Mouse (Mus musculus) layer of hippocampus, adult 11-12 months (tissue): ENCODE measurements around the gene Pola2.

ENCODE experiments used
- DNase-seq: peaks from one replicate; pipeline ENCODE4 v3.0.0; 2022; ENCODE audit warnings: low spot score

Pola2 gene

GRCm38 (mm10) chr19:5963883-5964562 is at the start of gene Pola2:
TSS of gene Pola2 (minus strand) at chr19:5964202.
- DNase-seq = peak; percentile 84

GRCm38 (mm10) chr19:6013691-6014090 is 49.7 kb upstream of the Pola2 start:
- no peak for DNase-seq

- DNase-seq = no peak
These were observed 45.1 kb upstream of the Pola2 start for GRCm38 (mm10) chr19:6009137-6009536.

- no peak for DNase-seq
These were observed 43.0 kb upstream of the Pola2 start for GRCm38 (mm10) chr19:6007013-6007412.

- DNase-seq = no peak
These were observed 41.5 kb upstream of the Pola2 start for GRCm38 (mm10) chr19:6005541-6005940.

- no peak for DNase-seq
These were observed 36.0 kb upstream of the Pola2 start for GRCm38 (mm10) chr19:5999969-6000368.

DNA sequence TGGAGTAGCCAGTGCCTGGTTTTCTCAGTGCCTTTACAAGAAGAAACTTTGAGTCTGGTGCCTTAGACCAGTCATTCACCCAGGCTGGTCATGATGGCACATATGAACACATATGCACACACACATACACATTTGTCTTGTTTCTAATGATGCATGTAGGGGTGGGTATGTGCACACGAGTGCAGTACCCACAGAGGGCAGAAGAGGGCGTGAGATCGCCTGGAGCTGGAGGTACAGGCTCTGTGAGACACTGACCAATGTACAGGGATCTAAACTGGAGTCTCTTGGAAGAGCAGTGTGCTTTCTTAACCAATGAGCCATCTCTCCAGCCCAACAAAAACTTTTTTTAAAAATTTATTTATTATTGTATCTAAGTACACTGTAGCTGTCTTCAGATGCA is 34.2 kb upstream of the Pola2 start:
- no peak for DNase-seq

- DNase-seq = no peak
These were observed 30.7 kb upstream of the Pola2 start for GRCm38 (mm10) chr19:5994711-5995110.

DNA sequence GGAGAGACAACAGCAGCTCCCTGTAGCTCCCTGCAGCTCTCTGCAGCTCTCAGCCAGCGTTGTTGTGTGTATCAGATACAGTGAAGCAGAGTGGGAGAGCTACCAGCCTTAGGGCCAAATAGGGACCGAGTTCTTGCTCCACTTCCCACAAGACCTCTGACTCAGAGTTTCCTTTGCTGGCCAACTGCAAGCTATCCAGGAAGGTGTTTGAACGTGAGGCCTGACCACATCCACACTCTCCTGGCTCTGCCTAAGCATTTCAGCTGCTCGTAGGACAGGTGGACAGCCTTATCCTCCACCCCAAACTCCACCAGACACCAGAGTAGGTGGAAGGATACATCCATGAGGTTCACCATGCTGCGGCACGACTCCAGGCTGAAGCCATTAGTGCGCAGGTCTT is 28.0 kb upstream of the Pola2 start:
- DNase-seq = no peak

DNA sequence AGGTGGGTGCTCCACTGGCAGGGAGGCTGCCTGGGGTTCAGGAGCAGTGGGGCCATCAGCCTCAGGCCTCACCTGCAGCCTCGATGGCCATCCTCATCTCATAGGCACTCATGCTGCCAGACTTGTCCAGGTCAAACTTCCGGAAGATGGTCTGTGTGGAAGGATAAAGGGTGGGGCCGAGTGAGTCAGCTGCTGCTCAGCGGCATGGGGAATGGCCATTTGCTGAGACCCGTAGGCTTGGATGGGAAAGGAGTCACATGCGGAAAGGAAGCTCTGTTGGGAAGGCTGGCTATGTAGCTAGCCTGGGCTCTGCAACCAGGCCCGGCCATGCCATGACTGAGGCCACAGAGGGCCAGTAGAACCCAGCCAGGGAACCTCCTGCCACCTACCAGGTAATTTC is 27.5 kb upstream of the Pola2 start:
- no peak for DNase-seq

GRCm38 (mm10) chr19:5990921-5991320 is 26.9 kb upstream of the Pola2 start:
- DNase-seq = no peak

- no peak for DNase-seq
These were observed 26.0 kb upstream of the Pola2 start for GRCm38 (mm10) chr19:5990033-5990432.

DNA sequence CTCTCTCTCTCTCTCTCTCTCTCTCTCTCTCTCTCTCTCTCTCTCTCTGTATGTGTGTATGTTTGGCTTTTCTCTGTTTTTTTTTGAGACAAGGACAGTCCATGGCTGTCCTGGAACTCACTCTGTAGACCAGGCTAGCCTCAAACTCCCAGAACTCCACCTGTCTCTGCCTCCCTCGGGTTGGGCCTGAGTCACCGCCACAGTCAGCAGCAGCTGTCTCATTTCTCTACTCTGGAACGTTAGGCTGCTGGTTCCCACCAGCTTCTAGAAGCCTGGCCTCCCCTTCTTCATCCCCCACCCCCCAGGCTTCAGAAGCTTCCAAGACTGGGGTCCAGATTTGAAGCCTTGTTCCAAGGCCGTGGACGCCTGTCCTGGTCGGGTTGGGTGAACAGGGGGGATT is 25.6 kb upstream of the Pola2 start:
- no peak for DNase-seq

GRCm38 (mm10) chr19:5988815-5989452 is 24.9 kb upstream of the Pola2 start:
- DNase-seq = peak; percentile 72

DNA sequence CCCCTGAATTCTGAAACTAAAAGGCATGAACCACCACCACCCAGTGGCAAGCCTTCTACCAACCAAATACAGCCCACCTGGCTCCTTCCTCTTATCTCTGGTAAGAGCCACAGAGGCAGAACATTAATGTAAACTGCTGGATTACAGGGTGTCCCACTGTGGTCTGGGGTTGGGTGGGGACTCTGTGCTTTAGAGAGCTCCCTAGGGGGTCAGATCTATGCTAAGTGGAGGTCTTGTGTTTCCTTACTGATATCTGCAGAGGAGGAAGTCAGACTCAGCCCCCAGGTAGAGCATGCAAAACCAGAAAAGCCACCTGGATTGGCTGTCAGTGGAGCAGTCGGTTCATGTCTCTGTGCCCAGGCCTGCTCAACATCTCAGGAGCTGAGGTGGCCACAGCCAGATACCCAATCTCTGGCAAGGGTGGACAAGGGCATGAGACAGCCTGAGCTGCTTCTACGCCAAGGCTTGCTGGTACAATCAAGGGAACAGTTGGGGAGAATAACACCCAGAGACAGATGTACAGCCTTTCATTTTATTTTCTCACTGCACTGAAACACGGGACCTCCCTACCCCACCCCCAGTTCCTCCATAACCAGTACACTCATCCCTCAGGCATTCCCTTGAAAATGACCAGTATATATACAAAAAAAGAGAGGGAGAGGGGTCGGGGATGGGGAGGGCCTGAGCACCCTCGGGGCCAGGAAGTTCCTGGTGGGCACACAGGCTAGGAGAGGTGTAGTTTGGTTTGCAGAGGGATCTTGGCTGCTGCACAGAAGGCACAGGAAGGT is 24.2 kb upstream of the Pola2 start:
- no peak for DNase-seq

DNA sequence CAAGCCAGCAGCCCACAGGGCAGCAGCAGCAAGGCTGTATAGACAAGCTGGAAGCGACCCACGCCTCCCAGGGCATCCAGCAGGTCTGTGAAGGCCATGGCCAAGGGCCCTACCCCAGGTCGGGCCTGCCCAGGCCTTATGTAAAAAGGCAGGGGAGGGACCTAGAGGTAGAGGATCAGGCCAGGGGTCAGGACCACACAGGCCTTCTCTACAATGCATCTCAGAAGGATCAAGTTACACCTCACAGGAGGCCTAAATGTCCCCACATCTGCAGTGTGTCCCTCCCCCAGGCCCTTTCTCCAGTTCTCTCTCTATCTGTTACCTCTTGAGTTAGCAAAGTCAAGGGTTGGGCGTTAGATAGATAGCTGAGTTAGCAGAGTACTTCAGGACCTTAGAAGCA is 22.0 kb upstream of the Pola2 start, which contains the start of gene Slc22a20:
Slc22a20 (minus strand) TSS at position 101 of the 400 bp plus-strand sequence.
- DNase-seq = no peak

DNA sequence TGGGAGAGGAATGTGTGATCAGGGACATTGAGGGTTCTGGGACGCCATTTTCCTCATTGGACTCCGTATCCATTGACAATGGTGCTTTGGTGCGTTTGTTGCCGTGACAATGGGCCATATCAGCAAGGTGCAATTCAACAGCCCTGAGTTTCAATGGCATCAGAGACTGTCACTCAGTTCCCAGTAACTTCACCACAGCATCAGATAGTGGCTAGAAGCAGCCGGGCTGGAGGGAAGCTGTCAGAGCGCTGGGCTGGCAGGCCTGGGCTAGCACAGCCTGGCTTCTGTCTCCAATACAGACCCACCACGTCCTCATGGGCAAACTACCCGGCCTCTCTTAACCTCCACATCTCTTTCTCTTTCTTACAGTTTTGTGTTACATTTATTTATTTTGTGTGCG is 16.5 kb upstream of the Pola2 start:
- no peak for DNase-seq

DNA sequence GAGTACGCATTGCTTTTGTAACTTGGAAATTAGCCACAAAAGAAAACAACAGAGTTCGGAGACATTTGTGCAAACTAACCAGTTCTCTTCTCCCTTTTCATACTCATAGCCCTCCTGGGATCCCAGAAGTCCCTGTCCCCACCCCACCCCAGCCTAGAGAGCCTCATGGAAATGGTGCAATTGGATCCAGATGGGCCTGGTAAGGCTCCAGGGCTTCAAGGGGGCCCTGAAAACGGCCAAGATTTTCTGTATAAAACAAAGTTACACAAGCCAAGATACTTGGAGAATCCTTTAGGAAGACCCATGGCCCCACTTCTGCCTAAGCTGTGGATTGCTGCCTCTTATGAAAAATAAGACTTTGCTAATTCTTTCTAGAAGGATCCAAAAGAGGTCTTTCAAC is 13.7 kb upstream of the Pola2 start:
- DNase-seq = no peak

- peak; percentile 37 for DNase-seq
These were observed 11.7 kb upstream of the Pola2 start for GRCm38 (mm10) chr19:5975676-5976075.

- no peak for DNase-seq
These were observed 11.1 kb upstream of the Pola2 start for GRCm38 (mm10) chr19:5975112-5975511.

- no peak for DNase-seq
These were observed 3.7 kb upstream of the Pola2 start for GRCm38 (mm10) chr19:5967664-5968063.

DNA sequence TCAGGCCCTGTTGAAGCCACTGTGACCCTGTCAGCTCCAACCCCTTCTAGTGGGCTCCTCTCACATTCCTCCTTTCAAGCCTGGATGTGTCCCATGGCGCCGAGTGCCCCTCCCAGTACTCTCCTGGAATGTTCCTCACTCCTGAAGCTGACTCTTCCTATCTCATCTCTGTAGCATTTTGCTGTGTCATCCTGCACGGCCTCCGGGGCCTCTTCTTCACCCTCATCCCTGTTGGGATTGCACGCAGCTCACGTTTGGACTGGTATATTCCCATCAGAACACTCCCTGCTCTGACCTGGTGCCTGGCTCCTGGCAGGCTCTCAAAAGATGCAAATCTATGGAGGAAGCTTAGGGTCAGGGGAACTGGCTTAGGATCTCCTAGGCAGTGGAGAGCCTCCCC is 2.8 kb upstream of the Pola2 start:
- no peak for DNase-seq

- no peak for DNase-seq
These were observed 1.9 kb upstream of the Pola2 start for GRCm38 (mm10) chr19:5965910-5966309.
